Mouse (Mus musculus) spleen, adult 2 months (tissue): ENCODE measurements at regions not wholly inside any gene's neighbourhood (a gene's known extent, or its start where the extent isn't known, plus 50 kb on each side); places are given as distances from the start of the nearest gene placed in this dataset.

Source experiments
- CTCF ChIP-seq: fragments of 200-500 bp; IDR thresholded peaks from 2 replicates; pipeline ENCODE4 v1.5.1; 2011; ENCODE audit warnings: mild to moderate bottlenecking, inconsistent platforms; ENCODE audit not compliant: insufficient read depth, insufficient read length, insufficient replicate concordance; ENCODE audit errors: extremely low read depth
- POLR2A ChIP-seq: fragments of 200-500 bp; IDR thresholded peaks from 2 replicates; pipeline ENCODE4 v1.6.1; 2011; ENCODE audit warnings: low read depth, low read length, inconsistent platforms

DNA sequence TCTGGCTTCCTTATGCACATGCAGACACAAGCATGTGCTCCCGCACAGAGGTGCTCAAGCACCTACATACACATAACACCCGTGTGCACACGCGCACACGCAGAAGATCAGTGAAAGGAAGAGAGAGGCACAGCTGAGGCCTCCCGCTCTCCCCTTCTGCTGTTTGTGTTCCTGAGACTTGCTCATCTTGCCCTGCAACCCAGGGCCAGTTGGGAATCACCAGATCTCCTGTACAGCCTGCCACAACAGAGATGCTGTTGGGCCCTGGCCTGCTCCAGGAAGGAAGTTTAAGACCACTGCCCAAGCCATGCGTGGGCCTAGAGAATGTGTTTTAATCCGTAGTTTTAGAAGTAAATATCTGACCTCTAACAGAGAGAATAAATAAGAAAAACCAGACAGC, 160.0 kb upstream of the Ctnnb1 start:
- TF ChIP-seq CTCF (no peak), POLR2A (no peak)
